Mouse (Mus musculus) erythroid progenitor cell, adult 5-6 weeks (primary cell): ENCODE measurements around the gene Hist1h4d. TPM values are rescaled to one million over a fixed set of nuclear protein-coding genes. Genes with fewer than 3 reads are reported as not detected.

ENCODE experiments used
- ATAC-seq: replicated peaks from 2 replicates; pipeline ENCODE4 v1.8.0; 2016; ENCODE audit warnings: moderate number of reproducible peaks, mild to moderate bottlenecking, moderate TSS enrichment, inconsistent platforms; ENCODE audit not compliant: poor library complexity, low FRiP score, severe bottlenecking
- total RNA-seq, 2 experiments: library from RNA; stranded (forward) in 1 of 2; stranded (reverse) in 1 of 2; fragments of 150-400 nt in 1 of 2; fragments of 186-747, 209-891 nt in 1 of 2; gene quantifications; 2 replicates each; pipeline versions ENCODE4 v1.2.3 to v1.2.4; 2015 to 2017; ENCODE audit warnings: low replicate concordance in 2 of 2

Hist1h4d gene
- total RNA-seq, 2 experiments from 2014 or later: 1,614 to 2,133 TPM

DNA sequence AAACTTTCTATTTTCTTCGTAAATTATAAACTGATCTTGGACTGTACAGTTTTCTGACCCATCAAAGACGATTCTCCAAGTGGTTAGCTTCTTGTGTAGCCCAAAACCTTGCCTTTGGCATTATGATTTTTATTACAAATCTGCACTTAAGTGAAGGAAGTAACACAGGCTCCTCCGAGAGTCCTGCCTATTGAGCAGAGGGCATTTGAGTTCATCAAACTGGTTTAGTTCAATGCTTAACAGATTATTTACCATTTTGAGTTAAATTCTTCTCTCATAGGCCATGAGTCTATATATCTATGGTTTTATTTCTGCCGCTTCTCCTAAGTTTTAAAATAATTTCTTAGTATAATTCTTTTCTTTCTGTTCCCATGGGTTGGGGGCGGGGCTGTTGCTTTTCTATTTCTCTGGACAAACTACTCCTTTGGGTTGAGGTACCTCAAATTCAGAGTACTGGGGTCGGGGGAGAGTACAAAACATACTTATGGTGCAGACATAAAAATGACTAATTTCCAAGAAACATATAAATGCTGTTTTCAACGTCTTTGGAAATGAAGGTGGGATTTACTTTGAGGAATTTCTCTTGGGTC is 41.6 kb downstream of the Hist1h4d start:
- ATAC-seq: no peak

DNA sequence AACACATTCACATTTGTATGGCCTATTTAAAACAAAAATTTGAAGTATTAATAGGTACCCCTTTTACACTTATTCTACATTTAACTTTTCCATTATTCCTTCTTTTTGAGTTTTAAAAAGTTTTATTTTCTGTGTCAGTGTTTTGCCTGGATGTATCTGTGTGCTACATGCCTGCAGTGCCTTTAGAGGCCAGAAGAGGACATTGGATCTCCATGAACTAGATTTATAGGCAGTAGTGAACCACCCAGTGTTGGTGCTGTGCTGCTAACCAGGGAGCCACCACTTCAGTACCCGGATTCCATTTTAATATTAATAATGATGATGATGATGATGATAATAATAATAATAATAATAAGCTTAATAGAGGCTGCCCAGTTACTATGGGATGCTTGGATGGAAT is 49.3 kb downstream of the Hist1h4d start:
- ATAC-seq: no peak

Other genes starting within 250 kb of the Hist1h4d start
Only the 30 nearest of the 35 such genes appear.
- gene Abt1, start 157.7 kb upstream of the Hist1h4d start, total RNA-seq (2015; ENCODE audit: low replicate concordance): 1.1 and 2.1 TPM in 2 replicates
- gene Abt1, start 157.7 kb upstream of the Hist1h4d start, total RNA-seq (2017; ENCODE audit: low replicate concordance): 1.3 and 1.6 TPM in 2 replicates
- gene Btn1a1, start 115.7 kb upstream of the Hist1h4d start, total RNA-seq (2015; ENCODE audit: low replicate concordance): 1.4 and 4.2 TPM in 2 replicates
- gene Btn1a1, start 115.7 kb upstream of the Hist1h4d start, total RNA-seq (2017; ENCODE audit: low replicate concordance): 0.90 and 1.4 TPM in 2 replicates
- gene Btn2a2, start 92.7 kb upstream of the Hist1h4d start, total RNA-seq (2015; ENCODE audit: low replicate concordance): not detected in 2 replicates
- gene Btn2a2, start 92.7 kb upstream of the Hist1h4d start, total RNA-seq (2017; ENCODE audit: low replicate concordance): not detected in 2 replicates
- 323 and 492 TPM in 2 replicates for gene Hist1h4h, start 50.5 kb upstream of the Hist1h4d start, total RNA-seq (2015; ENCODE audit: low replicate concordance)
- 3,110 and 3,215 TPM in 2 replicates for gene Hist1h4h, start 50.5 kb upstream of the Hist1h4d start, total RNA-seq (2017; ENCODE audit: low replicate concordance)
- gene Hist1h2af, start 47.7 kb upstream of the Hist1h4d start, total RNA-seq (2015; ENCODE audit: low replicate concordance): 180 and 320 TPM in 2 replicates
- 7,936 and 7,993 TPM in 2 replicates for gene Hist1h2af, start 47.7 kb upstream of the Hist1h4d start, total RNA-seq (2017; ENCODE audit: low replicate concordance)
- gene Hist1h3g, start 46.2 kb upstream of the Hist1h4d start, total RNA-seq (2015; ENCODE audit: low replicate concordance): 573 TPM in 2 replicates
- 250 and 889 TPM in 2 replicates for gene Hist1h3g, start 46.2 kb upstream of the Hist1h4d start, total RNA-seq (2017; ENCODE audit: low replicate concordance)
- gene Hist1h2bh, start 38.2 kb upstream of the Hist1h4d start, total RNA-seq (2015; ENCODE audit: low replicate concordance): 90.1 and 113 TPM in 2 replicates
- 325 and 367 TPM in 2 replicates for gene Hist1h2bh, start 38.2 kb upstream of the Hist1h4d start, total RNA-seq (2017; ENCODE audit: low replicate concordance)
- gene Hist1h3f, start 37.5 kb upstream of the Hist1h4d start, total RNA-seq (2015; ENCODE audit: low replicate concordance): 145 and 158 TPM in 2 replicates
- 262 and 310 TPM in 2 replicates for gene Hist1h3f, start 37.5 kb upstream of the Hist1h4d start, total RNA-seq (2017; ENCODE audit: low replicate concordance)
- gene Hist1h4f, start 29.9 kb upstream of the Hist1h4d start, total RNA-seq (2015; ENCODE audit: low replicate concordance): 838 and 1,105 TPM in 2 replicates
- 7,675 and 12,079 TPM in 2 replicates for gene Hist1h4f, start 29.9 kb upstream of the Hist1h4d start, total RNA-seq (2017; ENCODE audit: low replicate concordance)
- gene Hist1h1d, start 28.3 kb upstream of the Hist1h4d start, total RNA-seq (2015; ENCODE audit: low replicate concordance): 59.1 and 59.8 TPM in 2 replicates
- 587 and 674 TPM in 2 replicates for gene Hist1h1d, start 28.3 kb upstream of the Hist1h4d start, total RNA-seq (2017; ENCODE audit: low replicate concordance)
- gene Hist1h3e, start 19.2 kb upstream of the Hist1h4d start, total RNA-seq (2015; ENCODE audit: low replicate concordance): 238 and 264 TPM in 2 replicates
- gene Hist1h3e, start 19.2 kb upstream of the Hist1h4d start, total RNA-seq (2017; ENCODE audit: low replicate concordance): 387 and 422 TPM in 2 replicates
- gene Hist1h2ae, start 10.4 kb upstream of the Hist1h4d start, total RNA-seq (2015; ENCODE audit: low replicate concordance): 4.2 and 33.5 TPM in 2 replicates
- gene Hist1h2ae, start 10.4 kb upstream of the Hist1h4d start, total RNA-seq (2017; ENCODE audit: low replicate concordance): 1,390 and 1,464 TPM in 2 replicates
- 851 and 976 TPM in 2 replicates for gene Hist1h2bg, start 10.2 kb upstream of the Hist1h4d start, total RNA-seq (2015; ENCODE audit: low replicate concordance)
- 2,677 and 3,057 TPM in 2 replicates for gene Hist1h2bg, start 10.2 kb upstream of the Hist1h4d start, total RNA-seq (2017; ENCODE audit: low replicate concordance)
- 1,210 and 1,460 TPM in 2 replicates for gene Hist1h2bf, start 7.4 kb upstream of the Hist1h4d start, total RNA-seq (2015; ENCODE audit: low replicate concordance)
- 1,557 and 1,840 TPM in 2 replicates for gene Hist1h2bf, start 7.4 kb upstream of the Hist1h4d start, total RNA-seq (2017; ENCODE audit: low replicate concordance)
- gene Hist1h2ad, start 7.2 kb upstream of the Hist1h4d start, total RNA-seq (2015; ENCODE audit: low replicate concordance): 9.0 and 15.1 TPM in 2 replicates
- gene Hist1h2ad, start 7.2 kb upstream of the Hist1h4d start, total RNA-seq (2017; ENCODE audit: low replicate concordance): 2,771 and 6,356 TPM in 2 replicates
- gene Hist1h3d, start 5.8 kb upstream of the Hist1h4d start, total RNA-seq (2015; ENCODE audit: low replicate concordance): 379 and 393 TPM in 2 replicates
- gene Hist1h3d, start 5.8 kb upstream of the Hist1h4d start, total RNA-seq (2017; ENCODE audit: low replicate concordance): 236 and 363 TPM in 2 replicates
- gene Hist1h2be, start 39.5 kb downstream of the Hist1h4d start, total RNA-seq (2015; ENCODE audit: low replicate concordance): 39.8 and 50.1 TPM in 2 replicates
- 202 and 281 TPM in 2 replicates for gene Hist1h2be, start 39.5 kb downstream of the Hist1h4d start, total RNA-seq (2017; ENCODE audit: low replicate concordance)
- gene Hist1h1e, start 41.0 kb downstream of the Hist1h4d start, total RNA-seq (2015; ENCODE audit: low replicate concordance): 1,339 and 1,610 TPM in 2 replicates
- gene Hist1h1e, start 41.0 kb downstream of the Hist1h4d start, total RNA-seq (2017; ENCODE audit: low replicate concordance): 1,649 and 1,886 TPM in 2 replicates
- gene Hist1h2ac, start 102.3 kb downstream of the Hist1h4d start, total RNA-seq (2015; ENCODE audit: low replicate concordance): 7.5 and 8.3 TPM in 2 replicates
- gene Hist1h2ac, start 102.3 kb downstream of the Hist1h4d start, total RNA-seq (2017; ENCODE audit: low replicate concordance): 152 and 187 TPM in 2 replicates
- gene Hist1h2bc, start 102.6 kb downstream of the Hist1h4d start, total RNA-seq (2015; ENCODE audit: low replicate concordance): 84.3 and 136 TPM in 2 replicates
- 401 and 556 TPM in 2 replicates for gene Hist1h2bc, start 102.6 kb downstream of the Hist1h4d start, total RNA-seq (2017; ENCODE audit: low replicate concordance)
- 2.2 TPM in 1 of 2 replicates, not detected in the other for gene Hist1h1t, start 114.2 kb downstream of the Hist1h4d start, total RNA-seq (2015; ENCODE audit: low replicate concordance)
- gene Hist1h1t, start 114.2 kb downstream of the Hist1h4d start, total RNA-seq (2017; ENCODE audit: low replicate concordance): 3.5 and 8.2 TPM in 2 replicates
- 225 and 268 TPM in 2 replicates for gene Hist1h4c, start 116.9 kb downstream of the Hist1h4d start, total RNA-seq (2015; ENCODE audit: low replicate concordance)
- 667 and 1,084 TPM in 2 replicates for gene Hist1h4c, start 116.9 kb downstream of the Hist1h4d start, total RNA-seq (2017; ENCODE audit: low replicate concordance)
- 7.5 and 14.1 TPM in 2 replicates for gene Hfe, start 129.3 kb downstream of the Hist1h4d start, total RNA-seq (2015; ENCODE audit: low replicate concordance)
- gene Hfe, start 129.3 kb downstream of the Hist1h4d start, total RNA-seq (2017; ENCODE audit: low replicate concordance): 0.77 and 2.2 TPM in 2 replicates
- gene Hist1h1c, start 157.2 kb downstream of the Hist1h4d start, total RNA-seq (2015; ENCODE audit: low replicate concordance): 527 and 533 TPM in 2 replicates
- 3,859 and 4,708 TPM in 2 replicates for gene Hist1h1c, start 157.2 kb downstream of the Hist1h4d start, total RNA-seq (2017; ENCODE audit: low replicate concordance)
- gene Hist1h3c, start 164.0 kb downstream of the Hist1h4d start, total RNA-seq (2015; ENCODE audit: low replicate concordance): 412 and 474 TPM in 2 replicates
- gene Hist1h3c, start 164.0 kb downstream of the Hist1h4d start, total RNA-seq (2017; ENCODE audit: low replicate concordance): 1,335 and 2,217 TPM in 2 replicates
- 856 and 1,017 TPM in 2 replicates for gene Hist1h2bb, start 165.1 kb downstream of the Hist1h4d start, total RNA-seq (2015; ENCODE audit: low replicate concordance)
- gene Hist1h2bb, start 165.1 kb downstream of the Hist1h4d start, total RNA-seq (2017; ENCODE audit: low replicate concordance): 7,682 and 13,399 TPM in 2 replicates
- gene Hist1h2ab, start 169.5 kb downstream of the Hist1h4d start, total RNA-seq (2015; ENCODE audit: low replicate concordance): 222 and 372 TPM in 2 replicates
- 5,516 and 10,292 TPM in 2 replicates for gene Hist1h2ab, start 169.5 kb downstream of the Hist1h4d start, total RNA-seq (2017; ENCODE audit: low replicate concordance)
- 1,233 and 1,450 TPM in 2 replicates for gene Hist1h3b, start 170.7 kb downstream of the Hist1h4d start, total RNA-seq (2015; ENCODE audit: low replicate concordance)
- gene Hist1h3b, start 170.7 kb downstream of the Hist1h4d start, total RNA-seq (2017; ENCODE audit: low replicate concordance): 1,686 and 1,833 TPM in 2 replicates
- gene Hist1h4b, start 175.4 kb downstream of the Hist1h4d start, total RNA-seq (2015; ENCODE audit: low replicate concordance): 331 and 380 TPM in 2 replicates
- gene Hist1h4b, start 175.4 kb downstream of the Hist1h4d start, total RNA-seq (2017; ENCODE audit: low replicate concordance): 1,134 and 2,811 TPM in 2 replicates
- gene Hist1h4a, start 179.6 kb downstream of the Hist1h4d start, total RNA-seq (2015; ENCODE audit: low replicate concordance): 142 and 188 TPM in 2 replicates
- 706 and 1,369 TPM in 2 replicates for gene Hist1h4a, start 179.6 kb downstream of the Hist1h4d start, total RNA-seq (2017; ENCODE audit: low replicate concordance)